Mouse (Mus musculus): ENCODE measurements at regions not wholly inside any gene's neighbourhood (a gene's known extent, or its start where the extent isn't known, plus 50 kb on each side); places are given as distances from the start of the nearest gene placed in this dataset.

DNA sequence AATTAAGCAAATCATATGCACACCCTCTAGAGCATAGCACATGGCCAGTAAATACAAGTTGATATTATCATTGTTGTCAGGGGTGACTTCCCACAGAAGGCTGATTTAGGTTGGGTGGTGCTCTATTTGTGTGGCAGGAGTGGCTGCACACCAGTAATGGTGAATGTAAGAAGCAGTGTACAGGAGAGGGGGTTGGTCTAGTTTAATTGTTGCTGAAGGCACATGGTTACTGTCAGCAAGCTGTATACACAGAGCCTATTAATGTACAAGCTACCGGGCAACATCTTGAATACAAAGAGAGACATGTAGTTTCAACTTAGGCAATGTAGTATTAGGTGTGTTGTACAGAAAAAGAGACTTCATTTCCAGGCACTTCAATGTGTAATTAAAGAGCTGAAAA is 280.6 kb upstream of the Pkn2 start:
- TF ChIP-seq CTCF (IDR thresholded peaks at IDR 0.05), result no peak
- ChIA-PET CTCF (interaction anchor here (1.0 to 1.5 kb wide), 2 partner anchors 17 to 32 kb away, joined by 3 to 5 read pairs; no protein-coding TSS in a partner anchor), POLR2A (no interaction called here)
- DNase-seq (ENCODE audit: low read depth, low spot score) (no peak), ATAC-seq (no peak)
- H3K27me3 ChIP-seq, result no peaks in the 10 kb centered on the region
- in situ Hi-C loops (cut with MboI; ENCODE audit: low pct_unique_long_range_greater_than_20kb), result no loop called here

- ChIA-PET POLR2A (no interaction called here), CTCF (interaction anchor here (1.0 kb wide), 1 partner anchor 33 kb away, joined by 3 read pairs; no protein-coding TSS in a partner anchor)
- in situ Hi-C loops (cut with MboI; ENCODE audit: low pct_unique_long_range_greater_than_20kb), result no loop called here
- ATAC-seq (no peak), DNase-seq (ENCODE audit: low read depth, low spot score) (no peak)
- no peak for TF ChIP-seq CTCF (IDR thresholded peaks at IDR 0.05)
- H3K27me3 ChIP-seq, result no peaks in the 10 kb centered on the region
Measured at GRCm38 (mm10) chr3:143161993-143162392, 280.2 kb upstream of the Pkn2 start.

- DNase-seq (ENCODE audit: low read depth, low spot score) (peak; percentile 65), ATAC-seq (peak; percentile 77)
- H3K27me3 ChIP-seq, result no peaks in the 10 kb centered on the region
- ChIA-PET POLR2A (no interaction called here), CTCF (no interaction called here)
- in situ Hi-C loops (cut with MboI; ENCODE audit: low pct_unique_long_range_greater_than_20kb), result no loop called here
- no peak for TF ChIP-seq CTCF (IDR thresholded peaks at IDR 0.05)
Measured at GRCm38 (mm10) chr3:143158568-143158967, 276.8 kb upstream of the Pkn2 start.

DNA sequence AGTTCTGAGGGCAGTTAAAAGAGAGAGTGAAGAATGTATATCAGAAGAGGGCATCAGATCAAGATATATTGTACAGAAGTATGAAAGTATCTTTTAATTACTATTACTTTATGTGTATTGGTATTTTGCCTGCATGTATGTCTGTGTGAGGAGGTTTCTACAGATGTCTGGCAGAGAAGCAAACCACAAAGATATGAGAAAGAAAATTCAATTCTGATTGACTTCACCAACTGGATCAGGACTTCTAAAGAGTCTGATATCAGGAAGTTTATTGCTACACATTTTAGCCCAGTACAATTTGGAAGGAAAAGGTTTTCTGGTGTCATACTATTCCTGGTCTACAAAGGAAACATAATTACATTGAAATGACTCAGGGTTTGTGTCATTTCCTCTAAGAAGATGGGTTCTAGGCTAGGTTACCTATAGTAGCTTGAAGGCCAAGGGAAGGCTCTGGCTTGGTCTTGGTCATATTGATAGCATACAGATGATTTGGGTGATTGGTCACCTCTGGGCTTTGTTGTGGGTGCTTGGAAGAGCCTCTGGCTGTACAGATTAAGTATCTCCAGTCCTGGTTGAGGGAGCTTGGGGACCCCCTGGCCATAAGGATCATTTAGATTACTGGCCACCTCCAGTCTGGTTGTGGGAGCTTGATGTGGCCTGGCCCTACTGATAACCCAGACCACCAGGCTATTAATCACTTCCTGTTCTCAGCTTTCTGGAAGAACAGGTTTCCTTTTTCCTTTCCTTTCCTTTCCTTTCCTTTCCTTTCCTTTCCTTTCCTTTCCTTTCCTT is 275.1 kb upstream of the Pkn2 start:
- POLR2A ChIA-PET, result no interaction called here
- no peak for DNase-seq (ENCODE audit: low read depth, low spot score)
- CTCF ChIA-PET, result interaction anchor here (1.0 kb wide), 1 partner anchor 13 kb away, joined by 3 read pairs; no protein-coding TSS in a partner anchor
- in situ Hi-C loops (cut with MboI; ENCODE audit: low pct_unique_long_range_greater_than_20kb), result no loop called here
- no peak for TF ChIP-seq CTCF (IDR thresholded peaks at IDR 0.05)
- H3K27me3 ChIP-seq, result no peaks in the 10 kb centered on the region
- no peak for ATAC-seq

GRCm38 (mm10) chr3:143156174-143156573 is 274.4 kb upstream of the Pkn2 start:
- H3K27me3 ChIP-seq, result no peaks in the 10 kb centered on the region
- DNase-seq (ENCODE audit: low read depth, low spot score) (no peak), ATAC-seq (no peak)
- peak; percentile 43 for TF ChIP-seq CTCF (IDR thresholded peaks at IDR 0.05)
- in situ Hi-C loops (cut with MboI; ENCODE audit: low pct_unique_long_range_greater_than_20kb), result no loop called here
- POLR2A ChIA-PET, result no interaction called here
- CTCF ChIA-PET, result interaction anchor here (0.9 to 1.2 kb wide), 3 partner anchors 14 to 127 kb away, joined by 3 to 4 read pairs (median 3); no protein-coding TSS in a partner anchor

GRCm38 (mm10) chr3:143155556-143155955 is 273.8 kb upstream of the Pkn2 start:
- CTCF ChIA-PET, result interaction anchor here (0.7 to 1.6 kb wide), 4 partner anchors 16 to 175 kb away, joined by 3 to 4 read pairs (median 3); no protein-coding TSS in a partner anchor
- H3K27me3 ChIP-seq, result no peaks in the 10 kb centered on the region
- POLR2A ChIA-PET, result no interaction called here
- DNase-seq (ENCODE audit: low read depth, low spot score), result peak; percentile 70
- no peak for ATAC-seq
- in situ Hi-C loops (cut with MboI; ENCODE audit: low pct_unique_long_range_greater_than_20kb), result no loop called here
- no peak for TF ChIP-seq CTCF (IDR thresholded peaks at IDR 0.05)

- H3K27me3 ChIP-seq, result no peaks in the 10 kb centered on the region
- in situ Hi-C loops (cut with MboI; ENCODE audit: low pct_unique_long_range_greater_than_20kb), result no loop called here
- TF ChIP-seq CTCF (IDR thresholded peaks at IDR 0.05), result no peak
- ATAC-seq (no peak), DNase-seq (ENCODE audit: low read depth, low spot score) (no peak)
- ChIA-PET CTCF (no interaction called here), POLR2A (no interaction called here)
Measured at GRCm38 (mm10) chr3:143147471-143147870, 265.7 kb upstream of the Pkn2 start.

- ATAC-seq, result no peak
- ChIA-PET POLR2A (no interaction called here), CTCF (interaction anchor here (0.9 to 1.2 kb wide), 3 partner anchors 16 to 827 kb away, joined by 3 read pairs; no protein-coding TSS in a partner anchor)
- no peak for DNase-seq (ENCODE audit: low read depth, low spot score)
- no peaks in the 10 kb centered on the region for H3K27me3 ChIP-seq
- in situ Hi-C loops (cut with MboI; ENCODE audit: low pct_unique_long_range_greater_than_20kb), result no loop called here
- no peak for TF ChIP-seq CTCF (IDR thresholded peaks at IDR 0.05)
Measured at GRCm38 (mm10) chr3:143138952-143139351, 257.1 kb upstream of the Pkn2 start.

GRCm38 (mm10) chr3:143134528-143134927 is 252.7 kb upstream of the Pkn2 start:
- ATAC-seq (no peak), DNase-seq (ENCODE audit: low read depth, low spot score) (no peak)
- no peak for TF ChIP-seq CTCF (IDR thresholded peaks at IDR 0.05)
- H3K27me3 ChIP-seq, result no peaks in the 10 kb centered on the region
- in situ Hi-C loops (cut with MboI; ENCODE audit: low pct_unique_long_range_greater_than_20kb), result no loop called here
- POLR2A ChIA-PET, result no interaction called here
- CTCF ChIA-PET, result no interaction called here

DNA sequence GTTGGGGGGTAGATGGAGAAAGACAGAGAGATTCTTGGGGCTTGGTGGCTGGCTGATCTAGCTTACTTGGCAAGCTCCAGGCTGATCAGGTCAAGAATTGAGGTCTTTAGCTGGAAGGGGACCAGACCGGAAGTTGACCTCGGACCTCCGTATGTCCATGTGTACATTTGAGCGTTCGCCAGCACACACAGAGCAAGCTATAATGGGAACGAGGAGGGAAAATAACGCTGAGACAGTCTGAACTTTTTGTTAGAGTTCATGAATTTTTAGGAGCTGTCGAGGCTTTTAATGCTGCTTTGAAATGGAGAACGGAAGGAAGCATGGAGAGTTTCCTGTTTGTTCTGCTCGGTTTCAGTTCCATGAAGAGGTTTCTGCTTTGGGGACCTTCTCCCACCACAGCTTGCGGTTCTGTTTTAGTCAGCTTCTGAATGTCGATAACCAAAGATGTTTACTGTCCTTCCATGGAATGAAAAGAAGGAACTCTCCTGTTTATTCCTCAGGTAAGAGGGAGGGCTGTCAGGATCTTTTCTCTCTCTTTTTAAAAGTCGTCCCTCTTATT is 226.0 kb upstream of the Pkn2 start:
- in situ Hi-C loops (cut with MboI; ENCODE audit: low pct_unique_long_range_greater_than_20kb), result no loop called here
- CTCF ChIA-PET, result interaction anchor here (1.3 to 1.7 kb wide), 3 partner anchors 11 to 27 kb away, joined by 3 to 4 read pairs (median 3); no protein-coding TSS in a partner anchor
- no peak for TF ChIP-seq CTCF (IDR thresholded peaks at IDR 0.05)
- ATAC-seq (no peak), DNase-seq (ENCODE audit: low read depth, low spot score) (no peak)
- H3K27me3 ChIP-seq, result no peaks in the 10 kb centered on the region
- POLR2A ChIA-PET, result no interaction called here

DNA sequence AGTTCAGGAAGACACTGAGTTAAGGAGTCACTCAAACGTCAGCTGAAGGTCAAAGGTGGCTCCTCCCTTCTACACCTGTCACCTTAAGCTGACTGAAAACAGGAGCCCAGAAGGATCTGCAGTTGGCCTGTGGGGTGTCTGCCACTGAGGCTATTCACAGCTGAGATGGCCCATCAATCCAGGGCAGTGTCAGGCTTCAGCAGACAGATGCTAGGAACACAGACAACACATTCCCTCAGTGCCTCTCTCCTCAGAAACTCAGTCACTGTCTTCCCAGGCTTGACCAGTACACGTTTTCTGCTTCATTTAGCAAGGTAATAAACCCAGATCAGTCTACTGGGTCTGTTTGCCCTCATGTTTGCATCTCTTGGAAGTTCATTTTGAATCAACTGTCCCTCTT is 222.9 kb upstream of the Pkn2 start:
- ChIA-PET POLR2A (no interaction called here), CTCF (no interaction called here)
- ATAC-seq, result no peak
- TF ChIP-seq CTCF (IDR thresholded peaks at IDR 0.05), result no peak
- H3K27me3 ChIP-seq, result no peaks in the 10 kb centered on the region
- peak; percentile 9 for DNase-seq (ENCODE audit: low read depth, low spot score)
- in situ Hi-C loops (cut with MboI; ENCODE audit: low pct_unique_long_range_greater_than_20kb), result no loop called here

Data from Patski (cell line).